Mouse (Mus musculus): Measurements from ENCODE around the gene Gsta1.
"Not testable (repeated sequence)": the region's sequence is repeated elsewhere in the genome, so short reads cannot be mapped to it uniquely, and the experiment has no call there.

Gsta1 gene

GRCm38 (mm10) chr9:78230461-78230860, at the start of gene Gsta1:
TSS of gene Gsta1 (plus strand) at chr9:78230656.
- DNase-seq: not testable (repeated sequence)

DNA sequence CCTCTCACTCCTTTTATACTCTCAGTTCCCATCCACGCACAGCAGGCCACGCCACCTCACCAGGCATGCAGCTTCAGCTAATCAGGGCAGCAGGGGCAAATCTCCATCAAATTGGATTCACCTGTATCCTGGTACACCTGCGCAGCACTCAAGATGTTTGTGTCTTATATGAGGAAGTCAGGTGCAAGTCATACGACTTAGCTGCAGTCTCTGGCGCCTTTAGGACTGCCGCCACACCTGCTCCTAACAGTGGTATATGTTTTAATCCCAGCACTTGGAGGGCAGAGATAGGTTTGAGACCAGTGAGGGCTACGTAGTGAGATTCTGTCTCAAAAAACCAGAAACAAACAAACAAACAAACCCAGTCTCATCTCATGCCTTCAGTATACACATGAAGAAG, 48.0 kb upstream of the Gsta1 start, which contains the start of gene Gsta4:
Gene Gsta4 (plus strand): TSS at position 301 of the 400 bp plus-strand sequence.
- not testable (repeated sequence) for DNase-seq

- no peak for DNase-seq
These were observed 44.8 kb upstream of the Gsta1 start for GRCm38 (mm10) chr9:78185686-78186085.

DNA sequence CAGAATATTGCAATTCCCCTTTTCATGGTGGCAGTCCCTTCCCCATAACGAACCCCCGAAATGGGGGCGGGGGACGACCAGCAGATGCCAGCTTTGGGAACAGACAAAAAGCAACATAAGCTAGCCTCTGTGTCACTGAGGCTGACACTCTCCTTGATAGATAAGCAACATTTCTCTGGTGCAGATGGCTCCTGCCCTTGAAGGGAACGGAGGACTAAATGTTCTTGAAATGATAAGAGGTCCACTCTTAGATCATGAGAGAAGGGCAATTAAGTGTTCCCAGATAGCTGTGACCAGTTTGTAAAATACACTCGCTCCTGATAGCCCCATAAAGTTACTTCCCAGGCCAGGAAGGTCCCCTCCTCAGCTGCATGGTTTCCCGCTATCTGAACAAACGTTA, 41.5 kb upstream of the Gsta1 start:
- no peak for DNase-seq

DNA sequence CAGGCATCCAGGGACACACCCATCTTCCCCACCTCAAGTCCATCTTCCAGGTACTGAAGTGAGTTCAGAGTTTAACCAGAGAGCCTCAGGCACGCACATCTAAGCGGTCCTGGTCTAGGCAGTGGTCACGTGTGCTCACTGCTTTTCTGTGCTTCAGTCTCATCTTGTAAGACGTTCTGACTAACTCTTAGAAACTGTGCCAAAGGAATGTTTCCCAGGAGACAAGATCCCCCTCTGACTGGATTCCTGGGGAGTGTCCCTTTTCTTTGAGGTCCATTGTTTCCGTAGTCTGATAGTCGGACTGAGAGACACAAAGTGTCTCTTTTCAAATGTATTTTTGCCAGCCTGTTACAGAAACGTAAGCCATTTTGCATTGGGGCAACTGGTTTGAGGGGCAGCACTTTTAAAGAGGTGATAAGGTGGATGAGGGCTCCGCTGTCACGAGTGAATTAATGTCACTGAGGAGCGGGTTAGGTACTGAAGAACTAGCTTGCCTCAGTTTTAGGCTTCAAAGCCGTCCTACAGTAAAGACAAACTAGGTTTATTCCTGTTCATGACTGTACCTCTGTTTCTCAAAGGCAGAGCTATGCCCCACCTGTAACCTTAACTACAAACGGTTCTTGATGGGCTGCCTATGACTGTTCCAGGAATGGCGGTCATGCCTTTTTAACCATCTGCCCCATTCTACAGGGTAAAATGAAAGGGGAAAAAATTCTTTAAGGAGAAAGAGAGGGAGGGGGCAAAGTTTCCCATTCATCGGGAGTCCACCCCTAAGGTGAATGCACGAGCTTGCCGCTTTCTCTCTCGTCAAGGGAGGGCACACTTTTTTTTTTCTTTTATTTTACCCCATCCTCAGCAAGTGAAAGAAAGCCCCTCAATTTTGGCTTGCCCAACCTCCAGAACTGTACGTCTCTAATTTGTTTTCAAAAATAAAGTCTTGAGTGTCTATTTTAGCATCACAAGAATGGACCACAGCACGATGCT, 39.5 kb upstream of the Gsta1 start:
- no peak for DNase-seq

GRCm38 (mm10) chr9:78191736-78192135, 38.7 kb upstream of the Gsta1 start:
- peak; percentile 67 to 69 for DNase-seq

- DNase-seq: peak; percentile 65 to 71
These were observed 36.4 kb upstream of the Gsta1 start for GRCm38 (mm10) chr9:78193902-78194597.

DNA sequence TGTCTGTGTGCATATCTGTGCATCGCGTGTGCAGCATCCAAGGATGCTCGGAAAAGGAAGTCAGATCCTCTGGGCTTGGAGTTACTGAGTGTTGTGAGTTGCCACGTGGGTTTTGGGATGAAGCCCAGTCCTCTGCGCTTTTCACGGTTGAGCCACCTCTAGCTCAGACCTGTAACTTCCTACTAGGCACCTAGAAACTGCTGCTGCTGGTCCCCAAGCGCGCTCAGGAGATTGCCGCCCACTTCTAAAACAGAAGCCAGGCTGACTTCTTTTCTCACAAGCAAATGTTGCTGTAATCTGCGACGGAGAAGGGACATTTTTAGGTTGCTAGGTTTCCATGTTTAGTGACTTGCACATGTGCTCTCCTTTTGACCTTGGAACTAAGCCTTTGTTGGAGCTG, 35.4 kb upstream of the Gsta1 start:
- DNase-seq: no peak

GRCm38 (mm10) chr9:78197801-78198200, 32.7 kb upstream of the Gsta1 start:
- no peak for DNase-seq

GRCm38 (mm10) chr9:78204194-78204593, 26.3 kb upstream of the Gsta1 start:
- DNase-seq: no peak

DNA sequence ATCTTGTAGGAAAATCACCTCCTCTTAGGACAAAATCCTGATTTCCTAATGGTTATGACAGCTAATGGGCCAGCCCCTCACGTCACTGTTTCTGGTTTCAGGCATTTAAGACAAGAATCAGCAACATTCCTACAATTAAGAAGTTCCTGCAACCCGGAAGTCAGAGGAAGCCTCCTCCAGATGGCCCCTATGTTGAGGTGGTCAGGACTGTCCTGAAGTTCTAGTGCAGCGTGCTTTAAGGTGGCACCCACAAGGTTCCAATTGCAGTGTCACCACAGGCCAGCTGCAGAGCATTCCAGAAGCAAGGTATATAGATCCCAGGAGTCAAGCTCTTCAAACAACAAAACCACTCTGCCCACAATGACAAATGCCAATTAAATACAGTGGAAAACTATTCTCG, 21.5 kb upstream of the Gsta1 start:
- DNase-seq: no peak

- DNase-seq: no peak
These were observed 20.4 kb upstream of the Gsta1 start for GRCm38 (mm10) chr9:78210079-78210478.

DNA sequence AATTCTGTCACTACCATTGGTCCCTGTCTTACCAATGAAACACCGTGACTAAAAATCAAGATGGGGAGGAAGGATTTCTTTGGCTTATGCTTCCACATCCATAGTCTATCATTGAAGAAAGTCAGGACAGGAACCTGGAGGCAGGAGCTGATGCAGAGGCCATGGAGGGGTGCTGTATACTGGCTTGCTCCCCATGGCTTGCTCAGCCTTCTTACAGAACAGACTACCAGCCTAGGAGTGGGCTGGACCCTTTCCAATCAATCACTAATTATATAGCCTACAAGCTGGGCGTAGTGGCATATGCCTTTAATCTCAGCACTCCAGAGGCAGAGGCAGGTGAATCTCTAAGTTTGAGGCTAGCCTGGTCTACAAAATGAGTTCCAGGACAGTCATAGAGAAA, 19.6 kb upstream of the Gsta1 start:
- DNase-seq: no peak

DNA sequence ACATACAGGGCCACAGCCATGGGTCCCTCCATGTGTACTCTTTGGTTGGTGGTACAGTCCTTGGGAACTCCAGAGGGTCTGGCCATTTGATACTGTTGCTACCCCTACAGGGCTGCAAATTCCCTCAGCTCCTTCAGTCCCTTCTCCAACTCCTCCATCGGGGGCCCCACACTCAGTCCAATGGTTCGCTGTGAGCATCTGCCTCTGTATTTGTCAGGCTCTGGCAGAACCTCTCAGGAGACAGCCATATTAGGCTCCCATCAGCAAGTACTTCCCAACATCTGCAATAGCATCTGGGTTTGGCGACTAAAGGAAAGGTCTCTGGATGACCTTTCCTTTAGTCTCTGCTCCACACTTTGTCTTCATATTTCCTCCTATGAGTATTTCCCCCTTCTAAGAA, 18.9 kb upstream of the Gsta1 start:
- no peak for DNase-seq

- no peak for DNase-seq
These were observed 18.0 kb upstream of the Gsta1 start for GRCm38 (mm10) chr9:78212341-78213049.

DNA sequence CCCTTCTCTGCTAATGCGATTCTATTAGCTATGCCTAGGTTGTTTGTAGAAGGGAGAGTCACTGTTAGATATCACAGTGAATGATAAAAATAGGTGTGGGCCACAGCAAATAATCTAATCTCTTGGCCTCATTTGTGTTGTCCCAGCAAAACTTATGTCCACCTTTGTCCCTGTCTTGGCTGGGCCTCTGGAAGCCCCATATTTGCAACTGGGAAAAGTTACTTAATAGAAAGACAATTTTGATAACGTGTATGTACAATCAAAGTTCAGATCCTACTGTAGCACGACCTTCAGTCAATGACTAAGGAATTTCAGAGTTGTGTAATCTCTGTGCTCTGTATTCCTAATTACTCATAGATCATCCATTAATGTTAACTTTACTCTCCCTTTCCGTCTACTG, 13.4 kb upstream of the Gsta1 start:
- no peak for DNase-seq

DNA sequence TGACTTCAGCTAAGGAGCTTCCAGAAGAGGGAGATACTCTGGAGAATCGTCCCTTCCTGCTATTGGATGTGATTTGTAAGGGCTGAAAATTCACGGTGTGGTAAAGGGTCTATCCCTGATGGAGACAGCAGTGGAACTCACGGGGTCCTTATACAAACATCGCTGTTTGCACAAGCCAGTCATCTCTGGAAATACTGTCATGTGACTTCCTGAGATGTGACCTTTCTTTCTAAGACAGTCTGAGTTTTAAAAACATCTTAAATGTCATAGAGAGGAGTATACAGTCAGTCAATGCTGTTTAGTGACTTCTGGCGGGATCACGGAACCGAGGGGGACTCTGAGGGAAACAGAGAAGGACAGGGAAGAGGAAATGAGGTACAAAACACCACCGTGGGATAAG, 7.8 kb upstream of the Gsta1 start:
- DNase-seq: no peak

DNA sequence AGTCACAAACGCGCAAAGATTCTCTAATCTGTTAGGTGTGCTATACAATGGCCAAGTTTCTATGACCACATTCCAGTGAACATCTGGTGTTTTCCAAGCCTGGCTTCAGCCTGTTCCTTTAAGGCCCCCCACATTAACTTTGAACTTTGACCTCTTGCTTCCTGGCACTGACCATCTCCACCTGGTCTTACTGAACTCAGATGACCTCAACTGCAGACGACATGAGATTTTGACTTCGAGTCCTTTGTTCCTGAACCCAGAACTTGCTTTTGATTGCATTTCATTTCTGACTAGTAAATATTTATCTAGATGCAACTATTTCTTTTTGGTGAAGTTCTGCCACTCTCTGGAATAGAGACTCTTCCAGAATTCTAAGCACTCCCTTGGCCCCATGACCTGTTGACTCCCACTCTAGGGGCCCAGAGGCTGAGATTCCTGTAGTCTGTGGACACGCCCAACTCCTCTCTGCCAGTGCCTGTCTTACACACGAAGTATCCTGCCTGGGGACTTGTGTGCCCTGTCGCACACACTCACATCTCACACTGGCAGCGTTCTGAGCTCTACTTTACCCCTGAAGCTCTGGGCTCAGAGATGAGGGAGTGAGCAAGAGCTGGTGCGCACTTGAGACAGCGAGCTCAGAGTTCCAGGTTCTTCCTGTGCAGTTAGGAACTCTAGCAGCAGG, 7.1 kb upstream of the Gsta1 start:
- DNase-seq: no peak

DNA sequence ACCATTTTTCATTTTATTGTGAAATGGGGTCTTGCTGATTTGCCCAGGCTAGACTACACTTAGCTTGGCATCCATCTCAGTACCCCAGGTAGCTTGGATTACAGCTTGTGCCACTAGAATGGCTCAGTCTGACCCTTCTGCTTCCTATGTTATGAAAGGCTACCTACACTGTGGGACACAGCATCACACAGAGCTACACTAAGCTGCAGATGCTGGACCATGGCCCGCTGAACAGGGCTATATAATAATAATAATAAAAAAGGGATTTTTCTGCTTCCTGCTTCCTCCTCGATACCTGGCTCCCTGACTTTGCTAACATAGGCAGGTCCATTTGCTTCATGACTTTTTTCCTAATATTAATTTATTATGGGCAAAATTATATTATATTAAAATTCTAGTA, 6.0 kb upstream of the Gsta1 start:
- no peak for DNase-seq

- no peak for DNase-seq
These were observed 5.2 kb upstream of the Gsta1 start for GRCm38 (mm10) chr9:78225304-78225703.

DNA sequence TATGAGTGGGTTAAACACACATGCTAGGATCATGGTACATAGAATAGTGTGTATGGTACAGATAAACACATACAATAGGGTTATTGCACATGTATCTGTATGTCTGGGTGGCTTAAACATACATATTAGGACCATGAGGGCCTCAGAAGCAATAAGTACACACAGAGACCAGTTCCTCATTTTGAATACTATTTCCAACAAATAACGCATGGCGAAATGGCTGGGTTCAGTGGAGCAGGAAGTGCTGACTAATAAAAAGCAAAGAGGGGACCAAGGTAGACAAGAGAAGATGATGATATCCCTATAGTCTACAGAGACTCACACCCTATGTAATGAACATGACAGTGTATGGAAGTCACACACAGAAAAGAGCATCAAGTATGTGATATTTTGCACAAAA, 2.3 kb upstream of the Gsta1 start:
- no peak for DNase-seq

DNA sequence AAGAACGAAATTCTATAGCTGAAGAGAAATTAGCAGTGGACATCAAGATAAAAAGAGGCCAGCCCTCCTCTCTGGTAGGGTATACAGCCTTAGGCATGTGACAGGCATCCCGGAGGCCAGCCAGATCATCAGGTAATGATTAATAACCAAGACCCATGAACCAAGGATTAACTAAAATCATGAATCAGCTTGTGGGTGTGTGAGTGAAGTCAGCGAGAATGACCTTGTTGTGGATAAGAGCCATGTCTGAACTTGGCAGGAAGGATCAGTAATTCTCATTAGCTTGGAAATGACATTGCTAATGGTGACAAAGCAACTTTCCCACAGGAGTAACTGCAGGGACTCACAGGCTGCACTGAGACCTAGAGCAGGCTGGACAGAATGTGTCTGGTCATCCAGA, 798 bp upstream of the Gsta1 start:
- DNase-seq: not testable (repeated sequence)
